Mouse (Mus musculus) hindbrain, embryonic 13.5 days (tissue): ENCODE measurements around the gene D1Pas1. TPM values are rescaled to one million over a fixed set of nuclear protein-coding genes. Genes with fewer than 3 reads are reported as not detected.

ENCODE experiments used
- ATAC-seq: fragments of 200-750 bp; cut with Nextera tagmentation; 2 replicates; pipeline ENCODE4 v1.8.0; 2017; ENCODE audit warnings: moderate TSS enrichment; ENCODE audit not compliant: low FRiP score
- H3K27ac ChIP-seq: fragments of 300-500 bp; sonication (generic); 2 replicates; pipeline ENCODE4 v1.5.1; 2015; ENCODE audit warnings: inconsistent platforms, mild to moderate bottlenecking, moderate library complexity
- H3K27me3 ChIP-seq: fragments of 300-500 bp; sonication (generic); 2 replicates; pipeline ENCODE4 v1.6.1; 2015; ENCODE audit warnings: mild to moderate bottlenecking, inconsistent platforms
- H3K36me3 ChIP-seq: fragments of 300-500 bp; sonication (generic); 2 replicates; pipeline ENCODE4 v1.6.1; 2015; ENCODE audit warnings: mild to moderate bottlenecking, inconsistent platforms
- H3K4me1 ChIP-seq: fragments of 300-500 bp; sonication (generic); replicated peaks from 2 replicates; pipeline ENCODE4 v1.6.1; 2015; ENCODE audit warnings: inconsistent platforms
- H3K4me2 ChIP-seq: fragments of 300-500 bp; sonication (generic); 2 replicates; pipeline ENCODE4 v1.6.1; 2015; ENCODE audit warnings: inconsistent platforms, mild to moderate bottlenecking, moderate library complexity
- H3K4me3 ChIP-seq: fragments of 300-500 bp; sonication (generic); 2 replicates; pipeline ENCODE4 v1.5.1; 2015; ENCODE audit warnings: mild to moderate bottlenecking, inconsistent platforms
- H3K9ac ChIP-seq: fragments of 300-500 bp; sonication (generic); 2 replicates; pipeline ENCODE4 v1.6.1; 2015; ENCODE audit warnings: mild to moderate bottlenecking, inconsistent platforms
- H3K9me3 ChIP-seq: fragments of 300-500 bp; sonication (generic); 2 replicates; pipeline ENCODE4 v1.6.1; 2016; ENCODE audit warnings: inconsistent platforms
- WGBS: fragments of 180-500 bp; shearing (Covaris S2); methylation state at CpG from one replicate; pipeline ENCODE4 v1.1.7; 2015; 5-methylcytosine and 5-hydroxymethylcytosine counted together
- polyA plus RNA-seq: library from polyadenylated mRNA; unstranded; fragments of >200 nt; fragmentation: Nextera tagmentation; extraction: Ambion mirVana; gene quantifications from 2 replicates; pipeline ENCODE4 v1.2.1, GENCODE M21; 2015

The D1Pas1 gene
- 0.21 and 0.23 TPM in 2 replicates for polyA plus RNA-seq

DNA sequence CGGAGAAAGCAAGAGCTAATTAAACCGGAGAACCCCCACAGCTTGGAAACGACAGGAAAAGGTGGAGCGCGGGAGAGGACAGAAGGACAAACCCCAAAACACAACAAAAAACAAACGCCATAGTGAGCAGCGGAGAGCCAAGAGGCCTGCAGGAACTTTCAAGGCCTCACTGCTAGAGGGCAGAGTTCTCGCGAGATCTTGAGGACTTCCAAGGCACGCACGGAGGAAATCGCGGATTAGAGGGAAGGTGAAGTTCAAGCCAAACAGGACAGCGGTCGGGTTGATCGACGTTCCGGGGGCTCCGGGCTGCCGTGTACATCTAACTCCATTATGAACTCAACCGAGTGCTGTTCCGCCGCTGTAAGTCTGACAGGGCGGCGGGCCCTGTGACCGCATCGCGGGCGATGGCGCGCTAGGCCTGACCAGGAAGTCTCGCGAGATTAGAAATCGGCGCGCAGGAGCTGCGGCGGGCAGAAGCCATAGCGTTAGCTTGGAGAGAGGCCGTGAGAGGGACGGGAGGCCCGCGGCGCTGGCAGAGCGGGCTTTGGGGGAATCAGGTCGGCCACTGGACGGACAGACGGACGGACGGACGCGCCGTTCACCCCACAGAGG lies at the start of gene D1Pas1:
D1Pas1 (plus strand) TSS at position 216 of the 612 bp plus-strand sequence.
- H3K4me3 ChIP-seq: no peak within 1 kb of the TSS
- H3K4me1 ChIP-seq: no peaks in the 10 kb centered on the region
- no peak within 1 kb of the TSS for H3K27ac ChIP-seq
- no peak for ATAC-seq
- WGBS: 81% methylated on average over 53 of the region's 53 CpGs
- H3K36me3 ChIP-seq: no peaks in the 10 kb centered on the region; the same call in none of the 2 replicates
- H3K9me3 ChIP-seq: peaks cover 35% of the 10 kb centered on the region
- H3K4me2 ChIP-seq: no peak within 1 kb of the TSS
- no peaks in the 10 kb centered on the region for H3K27me3 ChIP-seq
- no peak within 1 kb of the TSS for H3K9ac ChIP-seq

DNA sequence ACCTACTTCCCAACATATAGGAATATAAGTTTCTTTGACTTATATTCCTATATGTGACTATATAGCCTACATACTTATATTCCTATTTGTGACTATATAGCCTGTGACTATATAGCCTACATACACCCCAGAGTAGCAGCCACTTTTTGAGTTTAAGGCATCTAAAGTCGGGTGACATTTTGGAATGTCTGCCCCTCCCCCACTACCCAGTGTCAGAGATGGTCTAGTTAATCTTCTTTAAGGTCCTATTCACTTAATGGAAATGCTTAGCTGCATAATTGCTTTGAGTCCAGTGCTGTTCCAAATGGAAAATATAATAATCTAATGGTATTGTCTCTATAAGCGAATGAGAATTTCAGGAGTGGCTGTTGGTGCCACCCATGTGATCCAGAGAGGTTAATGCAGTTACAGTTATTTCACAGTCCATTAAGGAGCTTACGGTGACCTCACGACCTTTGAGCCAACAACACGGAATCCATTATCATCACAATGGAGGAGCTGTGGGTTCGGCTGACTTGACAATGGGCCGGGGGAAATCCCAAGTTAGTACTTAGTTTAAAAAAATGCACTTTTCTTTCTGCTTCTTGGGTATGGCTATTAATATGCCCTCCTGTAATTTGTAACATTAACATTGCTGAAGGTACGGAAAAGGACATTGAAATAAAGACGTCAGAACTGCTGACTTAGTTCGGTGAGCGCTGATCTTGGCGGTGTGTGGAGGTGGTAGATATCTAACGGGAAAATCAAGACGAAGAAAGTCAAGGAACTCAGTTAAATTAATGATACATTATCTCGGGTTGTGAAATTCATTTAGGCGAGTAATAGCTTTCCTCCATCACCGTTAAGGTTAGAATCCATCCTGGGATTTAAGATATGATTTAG lies 44.5 kb upstream of the D1Pas1 start:
- Histone ChIP-seq H3K27ac (no peak overlapping the region), H3K27me3 (peaks cover 23% of the 10 kb centered on the region), H3K4me3 (no peak overlapping the region), H3K9me3 (no peaks in the 10 kb centered on the region), H3K4me1 (peaks cover 19% of the 10 kb centered on the region), H3K4me2 (no peak overlapping the region), H3K36me3 (no peaks in the 10 kb centered on the region), H3K9ac (no peak overlapping the region)
- ATAC-seq: no peak
- 13% methylated on average over 17 of the region's 17 CpGs for WGBS

GRCm38 (mm10) chr1:186924027-186924426 lies 43.2 kb upstream of the D1Pas1 start:
- Histone ChIP-seq H3K9me3 (no peaks in the 10 kb centered on the region), H3K4me1 (peaks cover 19% of the 10 kb centered on the region), H3K9ac (no peak overlapping the region), H3K36me3 (no peaks in the 10 kb centered on the region), H3K27me3 (peaks cover 25% of the 10 kb centered on the region), H3K4me3 (no peak overlapping the region), H3K27ac (no peak overlapping the region), H3K4me2 (no peak overlapping the region)
- WGBS: 51% methylated on average over 12 of the region's 12 CpGs
- ATAC-seq: no peak

DNA sequence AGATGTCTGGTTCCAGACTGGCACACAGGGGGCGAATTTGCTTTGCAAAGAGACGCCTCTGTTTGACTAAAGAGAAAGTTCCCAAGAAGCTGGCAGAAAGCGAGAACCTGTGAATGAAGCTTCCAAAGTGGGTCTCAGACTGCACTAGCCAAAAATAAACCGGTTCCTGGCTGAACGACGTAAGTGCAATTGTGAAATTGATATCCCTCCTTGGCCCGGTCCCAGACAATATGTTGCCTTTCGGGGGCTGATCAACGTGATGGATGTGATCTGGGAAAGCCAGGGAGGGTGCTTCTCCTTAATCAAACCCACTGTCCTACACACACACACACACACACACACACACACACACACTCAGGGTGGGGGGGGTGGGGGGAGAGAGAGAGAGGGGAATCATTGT lies 41.8 kb upstream of the D1Pas1 start:
- 29% methylated on average over 9 of the region's 9 CpGs for WGBS

DNA sequence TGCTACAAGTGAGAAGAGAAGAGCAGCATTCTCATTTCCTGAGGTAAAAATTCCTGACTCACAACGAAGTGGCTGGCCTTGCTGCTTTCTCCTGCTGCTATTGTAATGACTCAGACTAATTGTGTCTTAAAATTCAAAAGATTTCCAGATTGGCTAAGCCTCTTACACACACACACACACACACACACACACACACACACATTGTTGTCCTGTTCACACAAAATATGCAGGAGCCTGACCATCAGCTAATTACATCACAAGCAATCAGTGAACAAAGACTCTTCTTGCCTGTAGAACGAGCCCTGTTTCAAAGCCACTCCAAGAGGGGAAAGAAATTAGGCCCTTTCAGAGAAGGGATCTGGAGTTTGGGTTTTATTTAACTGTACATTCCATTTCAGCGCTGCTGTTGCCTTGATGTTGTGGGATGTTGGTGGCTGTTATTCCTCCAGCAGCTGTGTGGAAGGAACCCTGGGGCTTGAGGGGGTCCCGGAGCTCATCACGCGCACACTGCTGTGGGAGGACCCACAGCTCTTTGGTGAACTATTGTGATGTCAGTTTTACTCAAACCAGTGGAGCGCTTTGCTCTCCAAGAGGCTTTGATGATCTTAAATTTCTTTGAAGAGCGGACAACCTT lies 40.8 kb upstream of the D1Pas1 start:
- Histone ChIP-seq H3K27ac (no peak overlapping the region), H3K9me3 (no peaks in the 10 kb centered on the region), H3K4me3 (no peak overlapping the region), H3K27me3 (peaks cover 18% of the 10 kb centered on the region), H3K36me3 (no peaks in the 10 kb centered on the region), H3K9ac (no peak overlapping the region), H3K4me2 (no peak overlapping the region), H3K4me1 (peaks cover 19% of the 10 kb centered on the region)
- WGBS: 40% methylated on average over 8 of the region's 8 CpGs
- ATAC-seq: no peak

More for the DNA sequence above, 41.8 kb upstream of the D1Pas1 start:
- Histone ChIP-seq H3K4me1 (peaks cover 19% of the 10 kb centered on the region), H3K27me3 (peaks cover 23% of the 10 kb centered on the region), H3K9ac (no peak overlapping the region), H3K4me3 (no peak overlapping the region), H3K4me2 (no peak overlapping the region), H3K27ac (no peak overlapping the region), H3K9me3 (no peaks in the 10 kb centered on the region), H3K36me3 (no peaks in the 10 kb centered on the region)
- no peak for ATAC-seq

DNA sequence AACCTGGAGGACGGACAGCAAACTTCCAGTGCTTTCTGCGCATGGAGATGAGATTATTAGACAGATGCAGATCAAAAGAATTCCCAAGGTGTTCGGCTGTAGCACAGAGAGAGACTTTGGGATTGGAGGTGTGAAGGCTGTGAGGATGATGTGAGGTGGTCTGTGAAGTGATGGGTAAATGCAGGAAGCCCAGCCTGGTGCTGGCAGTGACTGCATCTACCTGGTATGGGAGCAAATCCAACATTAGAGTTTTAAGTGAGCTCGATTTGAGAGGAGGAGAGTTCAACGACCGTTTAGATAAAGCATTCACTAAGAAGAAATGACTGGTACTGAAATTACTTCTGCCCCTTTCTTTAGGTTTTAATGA lies 40.3 kb upstream of the D1Pas1 start:
- H3K4me3 ChIP-seq: no peak overlapping the region
- no peak overlapping the region for H3K9ac ChIP-seq
- no peak for ATAC-seq
- H3K27me3 ChIP-seq: peaks cover 18% of the 10 kb centered on the region
- no peaks in the 10 kb centered on the region for H3K9me3 ChIP-seq
- no peak overlapping the region for H3K4me2 ChIP-seq
- H3K27ac ChIP-seq: no peak overlapping the region
- H3K36me3 ChIP-seq: no peaks in the 10 kb centered on the region
- H3K4me1 ChIP-seq: peaks cover 19% of the 10 kb centered on the region
- WGBS: 79% methylated on average over 6 of the region's 6 CpGs

- 77% methylated on average over 4 of the region's 4 CpGs for WGBS
- no peaks in the 10 kb centered on the region for H3K9me3 ChIP-seq
- no peak for ATAC-seq
Observed at GRCm38 (mm10) chr1:186927494-186927893, 39.7 kb upstream of the D1Pas1 start.

DNA sequence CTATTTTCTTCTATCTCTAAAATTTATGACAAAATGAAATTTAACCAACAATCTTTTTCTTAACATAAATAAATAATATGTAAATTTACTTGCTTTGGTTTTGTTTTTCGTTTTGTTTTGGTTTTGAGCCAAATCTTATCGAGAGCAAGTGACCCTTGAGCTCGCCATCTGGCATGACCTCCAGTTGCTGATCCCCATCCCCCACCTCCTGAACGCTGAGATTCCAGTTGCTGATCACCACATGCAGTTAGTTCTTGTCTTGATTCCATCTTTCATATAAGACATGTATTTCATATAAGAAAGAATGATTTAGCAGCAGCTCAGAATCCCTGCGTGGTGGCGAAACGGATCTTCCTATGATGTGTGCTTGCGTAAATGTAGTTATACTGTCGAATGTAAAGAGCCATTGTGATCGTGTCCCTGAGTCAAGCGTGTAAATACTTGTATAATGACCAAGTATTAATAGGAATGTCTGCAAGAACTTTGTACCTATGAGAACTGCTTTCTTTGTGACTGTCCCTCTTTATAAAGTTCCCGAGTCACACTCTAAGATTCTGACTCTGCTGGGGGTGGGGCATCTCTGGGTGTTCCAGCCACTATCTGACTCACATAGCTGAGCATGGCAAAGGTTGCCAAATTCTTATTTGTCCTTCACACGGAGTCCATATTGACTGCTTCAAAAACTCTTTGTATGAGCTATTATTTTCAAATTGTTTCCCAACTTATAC lies 36.9 kb upstream of the D1Pas1 start:
- peaks cover 10% of the 10 kb centered on the region for H3K4me1 ChIP-seq
- H3K27me3 ChIP-seq: peaks cover 6% of the 10 kb centered on the region; the same call in 1 of the 2 replicates
- no peaks in the 10 kb centered on the region for H3K36me3 ChIP-seq
- no peak overlapping the region for H3K9ac ChIP-seq
- H3K9me3 ChIP-seq: no peaks in the 10 kb centered on the region
- ATAC-seq: no peak
- no peak overlapping the region for H3K4me3 ChIP-seq
- H3K4me2 ChIP-seq: no peak overlapping the region
- 74% methylated on average over 13 of the region's 13 CpGs for WGBS
- no peak overlapping the region for H3K27ac ChIP-seq

More at GRCm38 (mm10) chr1:186927494-186927893, 39.7 kb upstream of the D1Pas1 start:
- Histone ChIP-seq H3K27me3 (peaks cover 13% of the 10 kb centered on the region), H3K4me3 (no peak overlapping the region), H3K27ac (no peak overlapping the region), H3K36me3 (no peaks in the 10 kb centered on the region), H3K9ac (no peak overlapping the region), H3K4me2 (no peak overlapping the region), H3K4me1 (peaks cover 19% of the 10 kb centered on the region)

DNA sequence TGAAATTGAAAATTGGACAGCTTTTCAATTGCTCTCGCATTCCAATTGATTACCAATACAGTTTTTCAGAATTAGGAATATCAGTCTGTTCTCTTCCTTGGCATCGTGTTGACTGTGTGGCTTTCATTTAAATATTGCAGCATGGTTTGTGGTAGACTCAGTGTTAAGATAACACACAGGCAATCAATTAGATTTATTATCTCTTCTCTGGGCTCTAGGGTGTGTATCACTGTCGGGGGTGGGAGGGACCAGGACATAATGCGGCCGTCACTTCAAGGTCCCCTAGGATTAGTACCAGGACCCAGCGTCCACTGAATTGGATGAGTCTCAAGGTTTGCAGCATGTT lies 36.4 kb upstream of the D1Pas1 start:
- Histone ChIP-seq H3K9ac (no peak overlapping the region), H3K27ac (no peak overlapping the region), H3K4me3 (no peak overlapping the region), H3K4me1 (peaks cover 9% of the 10 kb centered on the region), H3K9me3 (no peaks in the 10 kb centered on the region), H3K4me2 (no peak overlapping the region), H3K27me3 (peaks cover 6% of the 10 kb centered on the region; the same call in 1 of the 2 replicates), H3K36me3 (no peaks in the 10 kb centered on the region)
- ATAC-seq: no peak
- 72% methylated on average over 6 of the region's 6 CpGs for WGBS

DNA sequence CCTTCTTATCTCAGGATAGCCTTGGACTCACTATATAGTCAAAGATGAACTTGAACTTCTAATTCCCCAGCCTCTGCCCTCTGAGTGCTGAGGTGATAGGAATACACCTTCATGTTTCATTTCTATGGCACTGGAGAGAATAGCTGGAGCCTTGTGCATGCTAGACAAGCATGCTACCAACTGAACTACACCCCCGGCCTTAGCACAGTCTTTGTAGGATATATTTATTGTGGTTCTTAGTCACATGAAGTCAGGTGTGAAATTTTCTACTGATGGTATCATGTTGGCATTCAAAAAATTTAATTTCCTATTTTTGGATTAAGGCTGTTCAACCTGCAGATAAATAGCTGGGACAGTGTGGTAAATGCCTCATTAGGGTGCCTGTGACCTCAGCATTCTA lies 33.0 kb upstream of the D1Pas1 start:
- H3K4me3 ChIP-seq: no peak overlapping the region
- H3K4me1 ChIP-seq: no peaks in the 10 kb centered on the region; the same call in 1 of the 2 replicates
- H3K4me2 ChIP-seq: no peak overlapping the region
- H3K36me3 ChIP-seq: no peaks in the 10 kb centered on the region
- no peaks in the 10 kb centered on the region for H3K27me3 ChIP-seq
- no peak overlapping the region for H3K27ac ChIP-seq
- H3K9me3 ChIP-seq: no peaks in the 10 kb centered on the region
- no peak overlapping the region for H3K9ac ChIP-seq
- 89% methylated on average over 1 of the region's 1 CpGs for WGBS
- no peak for ATAC-seq

GRCm38 (mm10) chr1:186952381-186952780 lies 14.8 kb upstream of the D1Pas1 start:
- Histone ChIP-seq H3K4me3 (no peak overlapping the region), H3K4me2 (no peak overlapping the region), H3K9ac (no peak overlapping the region), H3K9me3 (no peaks in the 10 kb centered on the region), H3K4me1 (peaks cover 7% of the 10 kb centered on the region), H3K27ac (no peak overlapping the region), H3K36me3 (no peaks in the 10 kb centered on the region), H3K27me3 (no peaks in the 10 kb centered on the region)
- 90% methylated on average over 4 of the region's 4 CpGs for WGBS
- no peak for ATAC-seq

- no peak overlapping the region for H3K4me3 ChIP-seq
- H3K36me3 ChIP-seq: no peaks in the 10 kb centered on the region
- H3K4me2 ChIP-seq: no peak overlapping the region
- H3K27me3 ChIP-seq: no peaks in the 10 kb centered on the region
- H3K9me3 ChIP-seq: no peaks in the 10 kb centered on the region
- ATAC-seq: no peak
- H3K4me1 ChIP-seq: peaks cover 7% of the 10 kb centered on the region
- no peak overlapping the region for H3K27ac ChIP-seq
- 71% methylated on average over 4 of the region's 4 CpGs for WGBS
- H3K9ac ChIP-seq: no peak overlapping the region
Observed at GRCm38 (mm10) chr1:186954591-186954990, 12.6 kb upstream of the D1Pas1 start.
